ENCODE assay signal across 8 mouse cellular contexts in the genomic region with DNA sequence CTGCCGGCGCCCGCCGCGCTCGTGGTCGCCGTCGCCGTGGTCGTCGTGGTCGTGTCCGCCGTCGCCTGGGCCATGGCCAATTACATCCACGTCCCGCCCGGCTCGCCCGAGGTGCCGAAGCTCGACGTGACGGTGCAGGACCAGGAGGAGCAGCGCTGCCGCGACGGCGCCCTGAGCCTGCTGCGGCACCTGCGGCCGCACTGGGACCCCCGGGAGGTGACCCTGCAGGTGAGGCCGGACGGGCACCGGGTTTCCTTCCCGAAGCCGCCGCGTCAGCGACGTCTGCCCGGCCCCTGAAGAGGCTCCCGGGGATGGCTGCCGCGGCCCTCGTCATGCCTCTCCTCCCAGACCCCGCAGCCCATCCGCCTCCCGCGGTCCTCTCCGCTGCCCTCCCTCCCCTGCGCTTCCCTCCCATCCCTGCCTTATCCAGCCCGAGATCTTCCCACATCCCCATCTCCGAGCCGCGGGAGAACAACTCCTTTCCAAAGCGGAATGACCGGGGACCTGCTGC. TPM values are rescaled to one million over a fixed set of nuclear protein-coding genes. Genes with fewer than 3 reads are reported as not detected.
DNase-seq lines count a peak whose midpoint lies in the region; ATAC-seq and TF ChIP-seq lines count a peak whose summit lies in the region.

No protein-coding gene starts in this region.

- peaks cover 27% of the 10 kb centered on the region for H3K27me3 ChIP-seq in forebrain, embryonic 10.5 days (ENCODE audit: poor library complexity, severe bottlenecking)
- H3K27me3 ChIP-seq in kidney, postnatal 0 days (ENCODE audit: insufficient read depth, low read length): no peaks in the 10 kb centered on the region
- H3K27me3 ChIP-seq in stomach, postnatal 0 days (ENCODE audit: control insufficient read depth, insufficient read depth, low read length): no peaks in the 10 kb centered on the region

- H3K9me3 ChIP-seq in forebrain, embryonic 10.5 days: no peaks in the 10 kb centered on the region
- H3K9me3 ChIP-seq in kidney, postnatal 0 days (replicated peaks; ENCODE audit: low read length): no peaks in the 10 kb centered on the region
- H3K9me3 ChIP-seq in stomach, postnatal 0 days (ENCODE audit: control insufficient read depth, low read length): no peaks in the 10 kb centered on the region

- no peak for TF ChIP-seq CTCF in kidney, postnatal 0 days (IDR thresholded peaks at IDR 0.05; ENCODE audit: low read depth)
- no peak for TF ChIP-seq CTCF in stomach, postnatal 0 days (IDR thresholded peaks at IDR 0.05; ENCODE audit: low read depth)

- under 1% methylated on average over 60 of the region's 60 CpGs for WGBS in forebrain, embryonic 10.5 days
- WGBS in kidney, postnatal 0 days: under 1% methylated on average over 59 of the region's 60 CpGs
- WGBS in stomach, postnatal 0 days: under 1% methylated on average over 48 of the region's 60 CpGs

- peak overlapping the region; percentile 88 for H3K9ac ChIP-seq in kidney, postnatal 0 days (ENCODE audit: low read depth, low read length)
- peak overlapping the region; percentile 86 for H3K9ac ChIP-seq in stomach, postnatal 0 days (ENCODE audit: low read length)

- no peak for TF ChIP-seq EP300 in stomach, postnatal 0 days (optimal IDR thresholded peaks at IDR 0.05)

- peak overlapping the region; percentile 79 for H3K4me3 ChIP-seq in forebrain, embryonic 10.5 days
- peak overlapping the region; percentile 74 for H3K4me3 ChIP-seq in kidney, postnatal 0 days (replicated peaks; ENCODE audit: low read depth, low read length)
- H3K4me3 ChIP-seq in stomach, postnatal 0 days (ENCODE audit: low read depth, low read length): peak overlapping the region; percentile 82

- peak; percentile 35 to 41 for DNase-seq in left cerebral cortex, adult 18-20 months (ENCODE audit: low spot score in 2 of 2)
- no peak for DNase-seq in left cerebral cortex, adult 8-10 months (ENCODE audit: low spot score in 2 of 2)
- peak; percentile 63 for DNase-seq in R1 (ENCODE audit: low read depth, low spot score)
- no peak for DNase-seq in forebrain, embryonic 10.5 days (ENCODE audit: extremely low spot score, low spot score)
- DNase-seq in kidney, postnatal 0 days (ENCODE audit: low spot score): peak; percentile 69
- DNase-seq in stomach, postnatal 0 days (ENCODE audit: low spot score): peak; percentile 61
- no peak for DNase-seq in cerebellum, adult 9-11 months

- peaks cover 40% of the 10 kb centered on the region for H3K4me1 ChIP-seq in forebrain, embryonic 10.5 days
- 0 out of 2 replicates have a peak, but pooled peaks cover 6% of the 10 kb centered on the region for H3K4me1 ChIP-seq in kidney, postnatal 0 days (replicated peaks; ENCODE audit: insufficient read depth, low read length)
- H3K4me1 ChIP-seq in stomach, postnatal 0 days (replicated peaks; ENCODE audit: control insufficient read depth, insufficient read depth): no peaks in the 10 kb centered on the region

- H3K27ac ChIP-seq in forebrain, embryonic 10.5 days: peak overlapping the region; percentile 96
- peak overlapping the region; percentile 92 for H3K27ac ChIP-seq in kidney, postnatal 0 days
- H3K27ac ChIP-seq in stomach, postnatal 0 days (replicated peaks): peak overlapping the region; percentile 95

- peaks cover 18% of the 10 kb centered on the region for H3K36me3 ChIP-seq in forebrain, embryonic 10.5 days (replicated peaks)
- H3K36me3 ChIP-seq in kidney, postnatal 0 days (ENCODE audit: insufficient read depth, low read length): 0 out of 2 replicates have a peak, but pooled peaks cover 7% of the 10 kb centered on the region
- no peaks in the 10 kb centered on the region for H3K36me3 ChIP-seq in stomach, postnatal 0 days (ENCODE audit: control insufficient read depth, insufficient read depth, low read length)

- H3K4me2 ChIP-seq in kidney, postnatal 0 days (ENCODE audit: low read length): peak overlapping the region; percentile 78
- peak overlapping the region; percentile 86 for H3K4me2 ChIP-seq in stomach, postnatal 0 days (replicated peaks; ENCODE audit: low read depth)

- peak; percentile 26 for ATAC-seq in kidney, postnatal 0 days (replicated peaks; ENCODE audit: low FRiP score, low read depth)
- peak; percentile 14 for ATAC-seq in megakaryocyte, adult 5-6 weeks (ENCODE audit: poor library complexity, severe bottlenecking)
- peak; percentile 36 for ATAC-seq in stomach, postnatal 0 days (ENCODE audit: low FRiP score, low TSS enrichment)

RNA-seq across cellular contexts. Expression of a gene that starts 0.4 kb away (rescaled TPM):
- 100 to 1,000 TPM; 191 to 198 TPM for total RNA-seq in left cerebral cortex, adult 18-20 months (2021)
- total RNA-seq in left cerebral cortex, adult 8-10 months (2022): 100 to 1,000 TPM; 175 to 192 (median 181) TPM
- polyA plus RNA-seq in forebrain, embryonic 10.5 days (2016; fragmentation: Nextera tagmentation; extraction: Ambion mirVana): 20.6 and 21.0 TPM in 2 replicates
- 35.9 and 36.6 TPM in 2 replicates for polyA plus RNA-seq in kidney, postnatal 0 days (2015; fragmentation: Nextera tagmentation; extraction: Ambion mirVana)
- total RNA-seq in megakaryocyte, adult 5-6 weeks (2015): 40.5 and 41.2 TPM in 2 replicates
- 47.6 and 53.7 TPM in 2 replicates for total RNA-seq in megakaryocyte, adult 5-6 weeks (2017)
- polyA plus RNA-seq in stomach, postnatal 0 days (2015; fragmentation: Nextera tagmentation; extraction: Ambion mirVana): 10.7 and 11.0 TPM in 2 replicates

Comparison
In these comparisons a context has a peak if more than half of its experiments do, and no peak if none do; other contexts are left out.
1. DNase-seq: peak in left cerebral cortex, adult 18-20 months (2 of 2), R1 (single experiment), kidney, postnatal 0 days (single experiment) and stomach, postnatal 0 days (single experiment); none in left cerebral cortex, adult 8-10 months (0 of 2), forebrain, embryonic 10.5 days (single experiment) and cerebellum, adult 9-11 months (single experiment).
2. Peak in every context shown above with its lines, with median percentiles within 50 percentile points of each other: H3K27ac ChIP-seq, H3K4me3 ChIP-seq and ATAC-seq.